Mouse (Mus musculus): ENCODE measurements around the gene Zfp512b. TPM values are rescaled to one million over a fixed set of nuclear protein-coding genes. Genes with fewer than 3 reads are reported as not detected.
A peak's percentile ranks its signal among the peaks of the same experiment; 100 is the strongest.

The Zfp512b gene
- total RNA-seq, 2 experiments from 2014 or later, result 2.5 to 4.2 TPM

GRCm38 (mm10) chr2:181590471-181590870, 2.1 kb downstream of the Zfp512b start:
- no peak for ATAC-seq (replicated peaks; ENCODE audit: low FRiP score, poor library complexity, severe bottlenecking)

GRCm38 (mm10) chr2:181589732-181590105, 2.9 kb downstream of the Zfp512b start:
- no peak for ATAC-seq (replicated peaks; ENCODE audit: low FRiP score, poor library complexity, severe bottlenecking)

DNA sequence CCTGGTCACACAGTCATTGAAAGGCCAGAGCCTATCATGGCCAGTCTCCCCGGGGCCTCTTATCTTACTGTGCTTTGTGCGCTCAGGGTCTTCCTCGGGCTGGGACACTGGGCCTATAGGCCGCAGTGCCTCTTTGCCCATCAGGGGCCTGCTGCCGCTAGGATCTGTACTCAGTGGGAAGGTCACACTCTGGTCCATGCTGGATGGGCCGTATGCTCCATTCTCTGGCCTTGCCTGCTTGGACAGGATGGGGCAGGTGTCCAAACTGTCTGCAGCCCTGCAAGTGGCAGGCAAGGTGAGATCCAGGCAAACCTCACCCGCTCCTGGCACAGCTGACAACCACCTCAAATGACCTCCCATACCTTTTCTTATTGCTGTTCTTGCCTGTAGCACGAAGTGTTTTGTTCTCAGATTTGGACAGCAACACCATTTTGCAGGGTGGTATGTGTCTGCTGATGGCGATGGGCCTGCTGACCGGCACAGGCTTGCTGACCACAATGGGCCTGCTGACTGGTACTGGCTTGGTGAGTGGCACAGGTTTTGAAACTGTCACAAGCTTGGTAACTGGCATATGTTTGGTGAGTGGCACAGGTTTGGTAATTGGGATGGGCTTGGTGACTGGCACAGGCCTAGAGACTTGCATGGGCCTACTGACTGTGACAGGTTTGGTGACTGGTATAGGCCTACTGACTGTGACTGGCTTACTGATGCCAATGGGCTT, 3.4 kb downstream of the Zfp512b start:
- no peak for ATAC-seq (replicated peaks; ENCODE audit: low FRiP score, poor library complexity, severe bottlenecking)

- ATAC-seq (replicated peaks; ENCODE audit: low FRiP score, poor library complexity, severe bottlenecking), result no peak
These were observed 4.3 kb downstream of the Zfp512b start for GRCm38 (mm10) chr2:181588229-181588780.

DNA sequence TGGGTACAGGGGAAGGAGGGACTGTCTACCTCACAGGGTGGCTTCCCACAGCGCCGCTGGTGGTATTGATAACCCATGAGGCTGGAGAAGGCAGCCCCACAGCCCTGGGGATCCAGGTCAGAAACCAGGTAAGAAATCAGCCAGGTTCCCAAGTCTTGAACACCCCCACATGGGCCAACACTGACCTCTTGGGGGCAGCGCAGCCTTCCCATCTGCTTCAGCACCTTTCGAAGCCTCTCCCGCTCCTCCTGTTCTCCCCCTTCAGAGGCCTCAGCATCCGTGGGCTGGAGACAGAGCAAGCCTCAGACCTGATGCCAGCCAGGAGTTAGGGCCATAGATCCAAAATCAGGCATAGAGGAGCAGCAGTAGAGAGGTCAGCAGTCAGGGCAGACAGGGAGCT, 4.8 kb downstream of the Zfp512b start:
- ATAC-seq (replicated peaks; ENCODE audit: low FRiP score, poor library complexity, severe bottlenecking), result no peak

- ATAC-seq (replicated peaks; ENCODE audit: low FRiP score, poor library complexity, severe bottlenecking), result no peak
These were observed 6.5 kb downstream of the Zfp512b start for GRCm38 (mm10) chr2:181586124-181586523.

- no peak for ATAC-seq (replicated peaks; ENCODE audit: low FRiP score, poor library complexity, severe bottlenecking)
These were observed 7.1 kb downstream of the Zfp512b start for GRCm38 (mm10) chr2:181585506-181585905.

GRCm38 (mm10) chr2:181584411-181584942, 8.1 kb downstream of the Zfp512b start, which contains the start of gene Uckl1:
Uckl1 (minus strand) TSS chr2:181584892.
- no peak for ATAC-seq (replicated peaks; ENCODE audit: low FRiP score, poor library complexity, severe bottlenecking)

DNA sequence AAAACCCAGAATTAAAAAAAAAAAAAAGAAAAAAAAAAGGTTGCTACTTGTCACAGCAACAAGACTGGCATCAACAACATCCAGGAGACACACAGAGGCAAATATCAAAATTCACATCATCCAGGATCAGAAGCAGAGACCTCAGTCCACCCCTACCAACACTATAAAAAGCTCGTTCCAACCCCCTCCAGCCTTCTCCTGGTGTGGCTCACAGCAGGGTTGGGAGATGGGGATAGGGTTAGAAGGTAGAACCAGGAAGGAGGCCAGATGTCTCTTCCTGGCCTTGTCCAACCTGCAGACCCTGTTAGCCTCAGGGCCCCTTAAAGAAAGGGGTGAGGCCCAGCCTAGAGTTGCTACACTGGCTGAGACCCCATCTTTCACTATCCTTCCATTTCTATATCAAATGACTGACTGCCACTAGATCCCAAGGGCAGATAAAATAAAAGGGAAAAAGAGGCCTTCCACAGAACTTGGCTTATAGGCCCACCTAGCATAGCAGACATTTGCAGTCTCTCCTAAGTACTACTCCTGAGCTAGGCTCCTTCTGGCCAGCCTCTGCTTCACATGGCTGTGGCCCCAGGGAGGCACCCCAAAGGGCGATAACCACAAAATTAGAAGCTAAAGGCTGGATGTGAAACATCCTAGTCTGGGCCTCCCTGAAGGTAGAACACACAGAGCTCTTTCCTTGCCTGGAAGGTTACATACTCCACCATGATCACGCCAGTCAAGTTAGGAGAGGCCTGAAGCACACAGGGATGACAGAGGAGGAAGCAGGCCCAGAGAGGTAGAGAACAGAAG, 8.9 kb downstream of the Zfp512b start:
- no peak for ATAC-seq (replicated peaks; ENCODE audit: low FRiP score, poor library complexity, severe bottlenecking)

DNA sequence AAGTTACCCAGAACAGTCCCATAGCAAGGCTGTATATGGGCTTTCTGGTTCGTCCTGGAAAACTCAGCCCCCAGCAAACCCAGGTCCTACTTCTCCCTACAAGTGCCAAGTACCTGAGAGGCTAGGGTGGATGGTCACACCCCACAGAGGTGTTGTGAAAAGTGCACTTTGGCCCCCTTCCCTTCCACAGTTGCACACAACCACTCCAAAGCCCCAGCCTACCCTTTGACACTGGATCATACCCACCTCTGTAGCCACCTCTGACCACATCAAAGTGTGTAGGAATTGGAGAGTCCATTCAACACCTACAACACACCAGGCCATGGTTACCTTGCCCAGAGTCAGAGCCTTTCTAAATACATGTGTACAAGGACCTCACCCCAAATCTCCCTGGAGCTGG, 9.7 kb downstream of the Zfp512b start:
- no peak for ATAC-seq (replicated peaks; ENCODE audit: low FRiP score, poor library complexity, severe bottlenecking)

GRCm38 (mm10) chr2:181582358-181582757, 10.2 kb downstream of the Zfp512b start:
- ATAC-seq (replicated peaks; ENCODE audit: low FRiP score, poor library complexity, severe bottlenecking), result no peak

DNA sequence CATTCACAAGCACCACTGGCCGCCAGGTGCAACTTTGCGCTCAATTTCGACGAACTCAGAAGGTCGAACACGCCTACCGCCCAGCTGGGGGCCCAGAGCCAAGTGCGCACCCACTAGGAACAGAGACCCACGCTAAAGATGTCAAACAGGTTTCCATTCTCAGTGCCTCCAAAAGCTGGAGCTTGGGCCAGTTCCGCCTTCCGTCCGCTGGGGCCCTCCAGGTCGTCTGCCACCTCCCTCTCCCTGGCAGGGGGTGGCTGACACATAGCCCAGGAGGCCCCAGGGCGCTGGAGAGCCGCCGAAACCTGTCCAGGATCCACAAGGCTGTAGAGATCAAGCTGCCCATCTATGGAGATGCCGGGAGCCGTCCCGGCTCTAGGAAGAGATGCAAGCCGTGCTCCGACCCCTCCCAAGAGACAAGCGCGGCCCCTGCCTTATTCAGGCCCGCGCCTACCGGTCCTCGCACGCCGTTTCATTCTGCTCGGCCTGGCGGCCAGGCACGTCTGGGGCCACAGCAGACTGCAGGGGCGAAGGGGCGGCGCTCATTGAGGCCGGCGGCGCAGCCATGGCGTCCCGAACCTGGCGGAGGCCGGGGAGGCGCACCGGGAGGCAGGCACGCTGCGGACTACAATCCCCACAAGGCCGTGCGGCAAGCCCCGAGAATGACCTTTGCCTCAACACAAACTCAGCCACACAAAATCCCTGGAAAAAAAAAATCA, 11.0 kb downstream of the Zfp512b start:
- ATAC-seq (replicated peaks; ENCODE audit: low FRiP score, poor library complexity, severe bottlenecking), result peak; percentile 77

GRCm38 (mm10) chr2:181581016-181581401, 11.6 kb downstream of the Zfp512b start:
- ATAC-seq (replicated peaks; ENCODE audit: low FRiP score, poor library complexity, severe bottlenecking), result peak; percentile 79

- ATAC-seq (replicated peaks; ENCODE audit: low FRiP score, poor library complexity, severe bottlenecking), result no peak
These were observed 12.4 kb downstream of the Zfp512b start for GRCm38 (mm10) chr2:181580131-181580772.

DNA sequence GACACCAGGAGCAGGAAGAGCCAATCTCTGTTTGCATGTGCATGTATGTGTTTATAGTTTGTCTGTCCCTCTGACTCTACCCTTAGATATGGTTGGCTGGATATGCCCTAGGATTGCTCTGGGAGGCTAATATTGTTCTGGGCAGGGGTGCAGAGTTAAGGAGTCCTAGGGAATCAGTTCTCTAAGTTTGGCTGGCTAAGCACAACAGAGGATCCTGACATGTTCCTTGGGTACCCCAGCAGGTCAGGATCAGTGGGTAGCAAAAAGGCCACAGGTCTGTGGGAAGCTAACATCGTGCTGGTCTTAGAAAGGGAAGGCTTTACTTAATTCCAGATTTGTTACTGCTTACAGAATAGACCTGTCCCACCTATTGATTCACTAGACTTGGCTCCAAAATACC, 12.9 kb downstream of the Zfp512b start:
- ATAC-seq (replicated peaks; ENCODE audit: low FRiP score, poor library complexity, severe bottlenecking), result no peak

- no peak for ATAC-seq (replicated peaks; ENCODE audit: low FRiP score, poor library complexity, severe bottlenecking)
These were observed 13.6 kb downstream of the Zfp512b start for GRCm38 (mm10) chr2:181578790-181579618.

GRCm38 (mm10) chr2:181577981-181578581, 14.5 kb downstream of the Zfp512b start:
- no peak for ATAC-seq (replicated peaks; ENCODE audit: low FRiP score, poor library complexity, severe bottlenecking)

GRCm38 (mm10) chr2:181577126-181577525, 15.5 kb downstream of the Zfp512b start:
- no peak for ATAC-seq (replicated peaks; ENCODE audit: low FRiP score, poor library complexity, severe bottlenecking)
